Mouse (Mus musculus): ENCODE results near the gene Fgf23.

DNA sequence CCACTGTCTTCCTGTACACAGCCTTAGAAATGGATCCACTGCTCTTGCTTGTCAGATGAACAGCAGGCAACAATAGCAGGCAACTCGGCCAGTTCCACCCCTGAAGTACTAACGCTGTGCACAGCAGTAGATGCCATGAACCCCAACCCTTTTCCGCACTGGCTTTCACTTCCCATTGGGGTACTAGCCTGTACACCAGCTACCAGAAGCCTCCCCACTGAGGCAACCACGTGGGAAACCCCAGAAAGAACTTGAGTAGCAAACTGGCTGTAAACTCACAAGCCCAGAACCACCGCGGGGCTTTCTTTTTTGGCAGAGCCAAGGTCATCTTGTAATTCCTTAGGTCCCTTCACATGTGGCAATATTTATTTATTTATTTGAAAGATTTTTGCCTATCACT lies 9.1 kb downstream of the Fgf23 start:
- TF ChIP-seq CTCF (IDR thresholded peaks at IDR 0.05; ENCODE audit: borderline replicate concordance, control insufficient read depth, extremely low read depth, insufficient read depth, low read length, poor library complexity) (no peak), POLR2A (IDR thresholded peaks at IDR 0.05; ENCODE audit: control insufficient read depth, extremely low read depth, insufficient read depth, low read length, poor library complexity) (no peak)

Data from thymus, adult 2 months (tissue).